Mouse (Mus musculus): Measurements from ENCODE around the gene Pet100. TPM values are rescaled to one million over a fixed set of nuclear protein-coding genes. Genes with fewer than 3 reads are reported as not detected.
A peak's percentile ranks its signal among the peaks of the same experiment; 100 is the strongest.

The Pet100 gene
- polyA plus RNA-seq, 1 experiment from 2014 or later: 107 TPM

DNA sequence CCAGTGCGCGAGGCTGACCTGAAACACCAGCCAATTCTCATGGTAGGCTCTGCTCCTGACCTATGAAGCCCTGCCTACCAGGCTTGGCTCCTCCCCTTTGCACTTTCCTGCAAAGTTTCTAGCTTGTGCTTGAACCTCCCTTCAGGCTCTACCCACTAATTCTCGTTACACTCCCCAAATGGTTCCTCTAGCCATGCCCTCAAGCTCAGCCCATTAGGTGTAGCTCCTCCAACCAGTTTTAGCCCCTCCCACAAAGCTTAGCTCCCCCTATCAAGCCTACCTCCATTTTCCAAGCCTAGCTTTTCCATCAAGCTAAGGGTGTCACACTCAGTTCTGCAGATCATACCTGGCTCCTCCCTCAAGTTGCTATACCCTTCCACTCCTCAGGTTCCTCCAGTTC, 23.3 kb upstream of the Pet100 start:
- Histone ChIP-seq H3K9ac (replicated peaks) (no peak overlapping the region), H3K27me3 (no peaks in the 10 kb centered on the region), H3K27ac (replicated peaks) (no peak overlapping the region), H3K4me1 (peaks cover 4% of the 10 kb centered on the region; the same call in 1 of the 2 replicates), H3K4me2 (replicated peaks) (no peak overlapping the region), H3K4me3 (no peak overlapping the region), H3K36me3 (peaks cover 48% of the 10 kb centered on the region), H3K9me3 (no peaks in the 10 kb centered on the region)
- no peak; the same call in 1 of the 2 replicates for ATAC-seq (replicated peaks)
- WGBS: 82% methylated on average over 3 of the region's 3 CpGs

GRCm38 (mm10) chr8:3599219-3599618, 22.1 kb upstream of the Pet100 start:
- no peaks in the 10 kb centered on the region for H3K27me3 ChIP-seq
- H3K9ac ChIP-seq (replicated peaks): no peak overlapping the region
- H3K27ac ChIP-seq (replicated peaks): no peak overlapping the region
- H3K9me3 ChIP-seq: no peaks in the 10 kb centered on the region
- ATAC-seq (replicated peaks): no peak
- peaks cover 59% of the 10 kb centered on the region for H3K36me3 ChIP-seq
- no peak overlapping the region for H3K4me3 ChIP-seq
- H3K4me2 ChIP-seq (replicated peaks): no peak overlapping the region
- no peaks in the 10 kb centered on the region for H3K4me1 ChIP-seq
- WGBS: 92% methylated on average over 1 of the region's 1 CpGs

DNA sequence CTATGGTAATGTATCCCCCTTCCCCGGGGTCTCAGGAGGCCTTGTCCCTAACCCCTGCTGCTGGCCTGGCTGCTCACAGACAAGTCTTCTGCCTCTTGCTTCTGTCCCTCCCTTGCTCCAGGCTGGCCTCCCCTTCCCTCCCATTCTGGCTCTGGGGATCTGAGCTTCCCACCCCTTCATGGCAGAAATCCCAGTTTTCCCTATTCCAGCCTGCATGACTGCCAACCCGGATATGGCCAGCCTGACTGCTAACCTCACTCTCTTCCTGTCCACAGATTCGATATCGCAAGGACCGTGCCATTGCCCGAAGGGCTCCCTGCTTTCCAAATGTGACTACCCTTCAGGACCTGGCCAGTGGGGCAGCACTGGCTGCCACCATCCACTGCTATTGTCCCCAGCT, 20.9 kb upstream of the Pet100 start:
- Histone ChIP-seq H3K27me3 (no peaks in the 10 kb centered on the region), H3K9ac (replicated peaks) (no peak overlapping the region), H3K4me1 (no peaks in the 10 kb centered on the region), H3K9me3 (no peaks in the 10 kb centered on the region), H3K4me3 (no peak overlapping the region), H3K36me3 (peaks cover 67% of the 10 kb centered on the region), H3K27ac (replicated peaks) (no peak overlapping the region), H3K4me2 (replicated peaks) (no peak overlapping the region)
- ATAC-seq (replicated peaks): no peak
- WGBS: 90% methylated on average over 6 of the region's 6 CpGs

DNA sequence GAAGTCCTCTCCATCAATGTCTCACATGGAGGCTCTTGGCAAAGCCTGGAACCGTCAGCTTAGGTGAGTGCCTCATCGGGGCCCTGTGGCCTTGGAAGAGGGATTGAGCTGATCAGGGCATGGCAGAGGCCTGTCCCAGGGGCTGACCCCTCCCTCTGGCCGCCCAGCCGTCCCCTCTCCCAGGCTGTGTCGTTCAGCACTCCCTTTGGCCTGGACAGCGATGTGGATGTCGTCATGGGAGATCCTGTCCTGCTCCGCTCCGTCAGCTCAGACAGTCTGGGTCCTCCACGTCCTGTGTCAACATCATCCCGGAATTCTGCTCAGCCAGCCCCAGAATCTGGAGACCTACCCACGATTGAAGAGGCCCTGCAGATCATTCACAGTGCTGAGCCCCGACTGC, 17.9 kb upstream of the Pet100 start:
- no peak overlapping the region for H3K9ac ChIP-seq (replicated peaks)
- ATAC-seq (replicated peaks): no peak

DNA sequence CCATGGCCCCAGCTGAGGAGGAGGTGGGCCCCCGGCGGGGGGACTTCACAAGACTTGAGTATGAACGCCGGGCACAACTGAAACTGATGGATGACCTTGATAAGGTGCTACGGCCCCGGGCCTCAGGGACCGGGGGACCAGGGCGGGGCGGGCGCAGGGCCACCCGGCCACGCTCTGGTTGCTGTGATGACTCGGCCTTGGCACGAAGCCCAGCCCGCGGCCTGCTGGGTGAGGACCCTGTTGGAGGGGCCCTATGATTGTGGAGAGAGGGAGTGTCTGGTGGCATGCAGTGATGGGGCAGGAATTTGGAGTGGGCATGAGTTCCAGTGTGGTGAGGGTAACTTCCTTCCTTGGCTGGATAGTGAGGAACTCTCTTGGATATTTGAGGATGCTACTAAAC, 14.8 kb upstream of the Pet100 start:
- no peak for ATAC-seq (replicated peaks)
- H3K4me2 ChIP-seq (replicated peaks): no peak overlapping the region
- H3K9ac ChIP-seq (replicated peaks): no peak overlapping the region
- H3K36me3 ChIP-seq: peaks cover 95% of the 10 kb centered on the region
- 88% methylated on average over 16 of the region's 16 CpGs for WGBS
- H3K27ac ChIP-seq (replicated peaks): no peak overlapping the region
- H3K4me3 ChIP-seq: no peak overlapping the region
- H3K27me3 ChIP-seq: no peaks in the 10 kb centered on the region
- no peaks in the 10 kb centered on the region for H3K4me1 ChIP-seq
- H3K9me3 ChIP-seq: no peaks in the 10 kb centered on the region

More for the DNA sequence above, 17.9 kb upstream of the Pet100 start:
- no peaks in the 10 kb centered on the region for H3K27me3 ChIP-seq
- WGBS: 85% methylated on average over 13 of the region's 13 CpGs
- H3K4me1 ChIP-seq: no peaks in the 10 kb centered on the region
- peaks cover 90% of the 10 kb centered on the region for H3K36me3 ChIP-seq
- H3K4me3 ChIP-seq: no peak overlapping the region
- no peaks in the 10 kb centered on the region for H3K9me3 ChIP-seq
- H3K4me2 ChIP-seq (replicated peaks): no peak overlapping the region
- no peak overlapping the region for H3K27ac ChIP-seq (replicated peaks)

DNA sequence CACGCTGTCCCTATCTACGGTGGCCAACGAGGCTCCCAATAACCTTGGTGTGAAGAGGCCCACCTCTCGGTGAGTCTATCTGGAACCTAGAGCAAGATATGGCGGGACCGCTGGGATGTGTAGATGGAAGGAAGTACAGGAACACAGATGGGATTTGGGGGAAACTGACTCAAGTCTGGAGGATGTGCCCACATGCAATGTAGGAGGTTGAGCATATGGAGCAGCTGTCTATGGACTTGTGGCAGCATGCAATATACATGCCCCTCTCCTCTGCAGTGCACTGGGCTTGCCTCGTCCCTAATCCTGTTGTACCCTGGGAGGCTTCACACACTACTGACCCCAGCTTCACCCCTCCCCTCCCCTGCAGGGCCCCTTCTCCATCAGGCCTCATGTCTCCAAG, 13.5 kb upstream of the Pet100 start:
- WGBS: 91% methylated on average over 7 of the region's 7 CpGs
- no peak overlapping the region for H3K4me2 ChIP-seq (replicated peaks)
- no peaks in the 10 kb centered on the region for H3K9me3 ChIP-seq
- H3K27ac ChIP-seq (replicated peaks): no peak overlapping the region
- H3K27me3 ChIP-seq: no peaks in the 10 kb centered on the region
- no peak overlapping the region for H3K4me3 ChIP-seq
- no peak overlapping the region for H3K9ac ChIP-seq (replicated peaks)
- peaks cover 94% of the 10 kb centered on the region for H3K36me3 ChIP-seq
- H3K4me1 ChIP-seq: no peaks in the 10 kb centered on the region
- no peak for ATAC-seq (replicated peaks)

DNA sequence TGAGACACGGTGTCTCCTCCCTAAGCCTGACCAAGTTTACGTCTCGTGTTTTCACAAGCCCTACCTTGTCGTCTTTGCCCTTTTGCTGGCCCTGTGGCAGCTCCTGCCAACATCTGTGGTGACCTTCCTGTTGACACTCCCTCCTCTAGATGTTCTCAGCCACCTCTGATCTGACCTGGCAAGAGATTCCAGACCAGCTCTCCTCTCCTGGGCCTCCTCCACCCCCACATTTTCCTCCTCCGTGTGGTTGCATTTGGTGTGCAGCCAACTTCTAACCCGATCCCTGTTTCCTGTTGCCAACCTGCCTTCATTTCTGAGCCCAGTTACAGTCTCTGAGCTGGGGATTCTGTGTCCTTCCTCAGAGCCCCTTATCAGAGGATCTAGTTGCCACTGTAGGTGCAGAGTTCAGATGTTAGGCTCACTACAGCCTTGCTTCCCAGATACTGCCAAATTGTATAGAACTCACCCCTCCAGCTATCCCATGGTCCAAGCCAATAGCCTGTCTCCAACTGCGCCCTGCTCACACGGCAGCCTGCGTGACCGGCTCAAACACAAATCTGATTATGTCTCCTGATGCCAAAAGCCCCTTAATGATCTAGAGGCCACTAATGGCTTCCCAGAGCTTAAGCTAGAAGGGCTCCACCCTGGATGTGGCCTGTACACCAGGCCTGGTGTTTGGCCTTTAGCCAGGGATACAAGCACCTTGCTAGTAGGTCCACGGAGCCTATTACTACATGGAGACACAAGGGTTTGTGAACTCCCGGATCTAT, 12.1 kb upstream of the Pet100 start:
- H3K9me3 ChIP-seq: no peaks in the 10 kb centered on the region
- no peaks in the 10 kb centered on the region for H3K4me1 ChIP-seq
- H3K27me3 ChIP-seq: no peaks in the 10 kb centered on the region
- ATAC-seq (replicated peaks): no peak
- H3K4me3 ChIP-seq: no peak overlapping the region
- no peak overlapping the region for H3K27ac ChIP-seq (replicated peaks)
- H3K36me3 ChIP-seq: peaks cover 94% of the 10 kb centered on the region
- 85% methylated on average over 12 of the region's 12 CpGs for WGBS
- no peak overlapping the region for H3K9ac ChIP-seq (replicated peaks)
- no peak overlapping the region for H3K4me2 ChIP-seq (replicated peaks)

GRCm38 (mm10) chr8:3609816-3610150, 11.6 kb upstream of the Pet100 start:
- Histone ChIP-seq H3K4me2 (replicated peaks) (no peak overlapping the region), H3K9me3 (no peaks in the 10 kb centered on the region), H3K4me3 (no peak overlapping the region), H3K36me3 (peaks cover 93% of the 10 kb centered on the region), H3K27ac (replicated peaks) (no peak overlapping the region), H3K27me3 (no peaks in the 10 kb centered on the region), H3K9ac (replicated peaks) (no peak overlapping the region), H3K4me1 (no peaks in the 10 kb centered on the region)
- WGBS: 82% methylated on average over 6 of the region's 6 CpGs
- no peak for ATAC-seq (replicated peaks)

GRCm38 (mm10) chr8:3622119-3622518, 771 bp downstream of the Pet100 start:
- Histone ChIP-seq H3K9me3 (no peaks in the 10 kb centered on the region), H3K4me1 (peaks cover 22% of the 10 kb centered on the region), H3K36me3 (peaks cover 14% of the 10 kb centered on the region), H3K4me3 (peak overlapping the region; percentile 65), H3K4me2 (replicated peaks) (peak overlapping the region; percentile 71), H3K27me3 (no peaks in the 10 kb centered on the region), H3K27ac (replicated peaks) (no peak overlapping the region), H3K9ac (replicated peaks) (peak overlapping the region; percentile 75; the same call in 1 of the 2 replicates)
- 70% methylated on average over 8 of the region's 8 CpGs for WGBS
- no peak for ATAC-seq (replicated peaks)

DNA sequence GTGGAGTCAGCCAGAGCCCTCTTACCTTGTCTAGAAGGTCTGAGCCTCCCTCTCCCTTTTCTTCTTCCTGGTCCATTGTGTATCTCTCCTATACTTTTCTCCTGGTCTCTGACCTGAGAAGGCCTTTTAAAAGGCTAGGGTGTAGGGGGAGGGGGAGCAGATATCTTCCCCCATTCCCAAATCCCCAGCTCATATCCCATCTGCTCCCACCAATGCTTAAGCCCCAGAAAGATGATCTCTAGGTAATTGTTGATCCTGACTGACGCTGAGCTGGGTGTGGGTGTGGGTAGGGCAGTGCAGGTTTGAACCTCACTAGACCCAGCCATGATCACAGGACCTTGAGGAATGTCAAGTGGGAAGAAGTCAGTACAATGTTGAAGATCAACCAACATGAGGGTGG, 4.1 kb downstream of the Pet100 start, which contains the start of gene Pcp2:
Pcp2 (minus strand) TSS at position 101 of the 400 bp plus-strand sequence.
- Histone ChIP-seq H3K36me3 (no peaks in the 10 kb centered on the region), H3K27ac (replicated peaks) (no peak within 1 kb of the TSS), H3K4me1 (peaks cover 15% of the 10 kb centered on the region), H3K4me2 (replicated peaks) (no peak within 1 kb of the TSS), H3K9me3 (no peaks in the 10 kb centered on the region), H3K27me3 (no peaks in the 10 kb centered on the region), H3K4me3 (no peak within 1 kb of the TSS), H3K9ac (replicated peaks) (no peak within 1 kb of the TSS)
- no peak for ATAC-seq (replicated peaks)
- 63% methylated on average over 1 of the region's 1 CpGs for WGBS

- ATAC-seq (replicated peaks): no peak
- Histone ChIP-seq H3K9ac (replicated peaks) (no peak overlapping the region), H3K4me3 (no peak overlapping the region), H3K27ac (replicated peaks) (no peak overlapping the region), H3K27me3 (no peaks in the 10 kb centered on the region), H3K36me3 (no peaks in the 10 kb centered on the region), H3K9me3 (no peaks in the 10 kb centered on the region), H3K4me1 (peaks cover 21% of the 10 kb centered on the region), H3K4me2 (replicated peaks) (no peak overlapping the region)
- 72% methylated on average over 5 of the region's 5 CpGs for WGBS
Observed at GRCm38 (mm10) chr8:3626971-3627370, 5.6 kb downstream of the Pet100 start.

GRCm38 (mm10) chr8:3628014-3628413, 6.7 kb downstream of the Pet100 start:
- no peak overlapping the region for H3K4me3 ChIP-seq
- H3K27me3 ChIP-seq: no peaks in the 10 kb centered on the region
- no peak overlapping the region for H3K27ac ChIP-seq (replicated peaks)
- peaks cover 13% of the 10 kb centered on the region for H3K4me1 ChIP-seq
- H3K9me3 ChIP-seq: no peaks in the 10 kb centered on the region
- no peak for ATAC-seq (replicated peaks)
- no peak overlapping the region for H3K4me2 ChIP-seq (replicated peaks)
- H3K9ac ChIP-seq (replicated peaks): no peak overlapping the region
- no peaks in the 10 kb centered on the region for H3K36me3 ChIP-seq
- 29% methylated on average over 5 of the region's 5 CpGs for WGBS
